ENCODE assay signal across 10 mouse cellular contexts in genomic region chr3:94849338-94849737, GRCm38 (mm10). TPM values are rescaled to one million over a fixed set of nuclear protein-coding genes. Genes with fewer than 3 reads are reported as not detected.
DNase-seq lines count a peak whose midpoint lies in the region; ATAC-seq lines count a peak whose summit lies in the region.
"Had no signal": no experiment of that assay in that cellular context is flagged by ENCODE, and none has a peak within 500 bp of the region (broad histone marks: within the 10 kb centered on the region; RNA-seq: fewer than 3 reads in every experiment).

No protein-coding gene starts in this region.

- no peaks in the 10 kb centered on the region for H3K9me3 ChIP-seq in neural tube, embryonic 15.5 days (replicated peaks)
- no peaks in the 10 kb centered on the region for H3K9me3 ChIP-seq in neural tube, embryonic 14.5 days (ENCODE audit: control insufficient read depth, low read length)
- H3K9me3 ChIP-seq: embryonic facial prominence, embryonic 13.5 days had no signal

- no peak for ATAC-seq in neural tube, embryonic 15.5 days (ENCODE audit: low FRiP score)
- ATAC-seq in neural tube, embryonic 14.5 days (ENCODE audit: low read depth): peak; percentile 34; the same call in 1 of the 2 replicates

- peaks cover 4% of the 10 kb centered on the region for H3K36me3 ChIP-seq in neural tube, embryonic 15.5 days
- H3K36me3 ChIP-seq in neural tube, embryonic 14.5 days (ENCODE audit: control insufficient read depth, insufficient read depth, low read length): no peaks in the 10 kb centered on the region

- 35% methylated on average over 1 of the region's 1 CpGs for WGBS in neural tube, embryonic 15.5 days
- WGBS in neural tube, embryonic 14.5 days: 36% methylated on average over 1 of the region's 1 CpGs

- DNase-seq in neural tube, embryonic 10.5 days (ENCODE audit: extremely low spot score, low spot score): peak; percentile 41
- DNase-seq in adrenal gland, postnatal 25 days: peak; percentile 60
- DNase-seq in fibroblast of lung, adult 2 months (ENCODE audit: low read depth): peak; percentile 42
- DNase-seq in induced T-regulatory cell, adult 2 months (ENCODE audit: low read depth): peak; percentile 91
- peak; percentile 74 for DNase-seq in left cerebral cortex, postnatal 4 days
- DNase-seq in thymus, postnatal 4 days: peak; percentile 90

- H3K4me1 ChIP-seq in neural tube, embryonic 15.5 days: no peaks in the 10 kb centered on the region
- H3K4me1 ChIP-seq in neural tube, embryonic 14.5 days (ENCODE audit: control insufficient read depth, insufficient read depth, low read length): no peaks in the 10 kb centered on the region

- no peak overlapping the region for H3K4me3 ChIP-seq in neural tube, embryonic 15.5 days (replicated peaks)
- H3K4me3 ChIP-seq in neural tube, embryonic 14.5 days (ENCODE audit: low read depth, low read length): no peak overlapping the region
- H3K4me3 ChIP-seq: embryonic facial prominence, embryonic 13.5 days had no signal

- no peak overlapping the region for H3K27ac ChIP-seq in neural tube, embryonic 15.5 days (replicated peaks)
- no peak overlapping the region for H3K27ac ChIP-seq in neural tube, embryonic 14.5 days (ENCODE audit: low read depth, low read length)
- H3K27ac ChIP-seq: embryonic facial prominence, embryonic 13.5 days; macrophage had no signal

- H3K9ac ChIP-seq in neural tube, embryonic 15.5 days (replicated peaks): no peak overlapping the region
- no peak overlapping the region for H3K9ac ChIP-seq in neural tube, embryonic 14.5 days (replicated peaks; ENCODE audit: low read depth, low read length)
- H3K9ac ChIP-seq: embryonic facial prominence, embryonic 13.5 days had no signal

- no peak overlapping the region for H3K4me2 ChIP-seq in neural tube, embryonic 15.5 days
- H3K4me2 ChIP-seq in neural tube, embryonic 14.5 days (ENCODE audit: low read depth, low read length): no peak overlapping the region
- H3K4me2 ChIP-seq: embryonic facial prominence, embryonic 13.5 days had no signal

- H3K27me3 ChIP-seq in neural tube, embryonic 15.5 days (replicated peaks): no peaks in the 10 kb centered on the region
- H3K27me3 ChIP-seq in neural tube, embryonic 14.5 days (ENCODE audit: control insufficient read depth, insufficient read depth, low read length): no peaks in the 10 kb centered on the region
- H3K27me3 ChIP-seq: embryonic facial prominence, embryonic 13.5 days had no signal

- intact Hi-C loops in left cerebral cortex, postnatal 4 days (cut with DNase I): no loop called here

RNA-seq across cellular contexts. Expression of gene Pogz, which starts 12.0 kb away (rescaled TPM):
- polyA plus RNA-seq in neural tube, embryonic 15.5 days (2015; fragmentation: Nextera tagmentation; extraction: Ambion mirVana): 17.1 and 18.4 TPM in 2 replicates
- total RNA-seq in adrenal gland, postnatal 25 days (2021): 41.9 and 46.1 TPM in 2 replicates
- total RNA-seq in left cerebral cortex, postnatal 4 days (2021): 10 to 100 TPM; 97.9 to 99.7 TPM
- 26.6 and 30.7 TPM in 2 replicates for polyA plus RNA-seq in neural tube, embryonic 14.5 days (2014; fragmentation: Nextera tagmentation; extraction: Ambion mirVana)

RNA-seq across cellular contexts. Expression of gene Psmb4, which starts 37.4 kb away (rescaled TPM):
- 371 and 373 TPM in 2 replicates for polyA plus RNA-seq in neural tube, embryonic 15.5 days (2015; fragmentation: Nextera tagmentation; extraction: Ambion mirVana)
- 312 and 325 TPM in 2 replicates for total RNA-seq in adrenal gland, postnatal 25 days (2021)
- total RNA-seq in left cerebral cortex, postnatal 4 days (2021): 100 to 1,000 TPM; 320 to 322 TPM
- polyA plus RNA-seq in neural tube, embryonic 14.5 days (2014; fragmentation: Nextera tagmentation; extraction: Ambion mirVana): 344 and 394 TPM in 2 replicates

Comparison
In these comparisons a context has a peak if more than half of its experiments do, and no peak if none do; other contexts are left out.
1. DNase-seq: peak in every context shown above with its lines; median percentile 91 in induced T-regulatory cell, adult 2 months; 90 in thymus, postnatal 4 days; 74 in left cerebral cortex, postnatal 4 days; 60 in adrenal gland, postnatal 25 days; 42 in fibroblast of lung, adult 2 months; 41 in neural tube, embryonic 10.5 days.